Mouse (Mus musculus) liver, adult 2 months (tissue): ENCODE results near the gene Psmc3ip.

Experiments used
- CTCF ChIP-seq: fragments of 200-500 bp; IDR thresholded peaks from 2 replicates; pipeline ENCODE4 v1.5.1; 2011; ENCODE audit warnings: low read depth, low read length, control low read depth
- POLR2A ChIP-seq: fragments of 200-500 bp; IDR thresholded peaks from 2 replicates; pipeline ENCODE4 v1.6.1; 2011; ENCODE audit warnings: low read length, control low read depth; ENCODE audit not compliant: insufficient read depth; ENCODE audit errors: extremely low read depth

DNA sequence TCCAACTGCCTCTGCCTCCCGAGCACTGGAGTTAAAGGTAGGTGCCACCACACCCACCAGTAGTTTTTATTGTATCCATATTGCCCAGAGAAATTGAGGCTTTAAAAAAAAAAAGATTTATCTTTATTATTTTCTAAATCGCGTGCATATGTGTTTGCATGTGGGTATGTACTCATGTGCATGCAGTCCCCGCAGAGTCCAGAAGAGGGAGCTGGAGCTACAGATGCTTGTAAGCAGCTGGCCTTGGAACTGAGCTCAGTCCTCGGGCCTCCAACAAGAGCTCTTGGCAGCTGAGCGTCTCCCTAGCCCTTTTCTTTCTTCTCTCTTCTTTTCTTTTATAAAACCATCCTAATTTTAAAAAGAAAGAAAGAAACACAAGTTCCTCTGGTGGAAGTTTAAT lies 36.5 kb upstream of the Psmc3ip start:
- TF ChIP-seq POLR2A, result no peak
- peak; percentile 48; the same call in 1 of the 2 replicates for TF ChIP-seq CTCF
